Mouse (Mus musculus) forebrain, postnatal 0 days (tissue): ENCODE data around the gene Pex7. TPM values are rescaled to one million over a fixed set of nuclear protein-coding genes. Genes with fewer than 3 reads are reported as not detected.
"Not testable (repeated sequence)": the region's sequence is repeated elsewhere in the genome, so short reads cannot be mapped to it uniquely, and the experiment has no call there.

Source experiments
- ATAC-seq: fragments of 200-750 bp; cut with Nextera tagmentation; 2 replicates; pipeline ENCODE4 v1.8.0; 2017; ENCODE audit warnings: mild to moderate bottlenecking, moderate library complexity
- DNase-seq: peaks from one replicate; pipeline ENCODE4 v3.0.0-alpha.2; 2015
- H3K27ac ChIP-seq: fragments of 300-500 bp; sonication (generic); 2 replicates; pipeline ENCODE4 v1.5.1; 2014; ENCODE audit warnings: low read depth, mild to moderate bottlenecking, antibody characterized with exemption, low read length, moderate library complexity, mixed read lengths
- H3K27me3 ChIP-seq: fragments of 300-500 bp; sonication (generic); 2 replicates; pipeline ENCODE4 v1.6.1; 2014; ENCODE audit warnings: mild to moderate bottlenecking, low read length, mixed read lengths; ENCODE audit not compliant: insufficient read depth
- H3K36me3 ChIP-seq: fragments of 300-500 bp; sonication (generic); 2 replicates; pipeline ENCODE4 v1.6.1; 2014; ENCODE audit warnings: mild to moderate bottlenecking, moderate library complexity; ENCODE audit not compliant: insufficient read depth
- H3K4me1 ChIP-seq: fragments of 300-500 bp; sonication (generic); 2 replicates; pipeline ENCODE4 v1.6.1; 2014; ENCODE audit warnings: antibody characterized with exemption; ENCODE audit not compliant: insufficient read depth
- H3K4me2 ChIP-seq: fragments of 300-500 bp; sonication (generic); 2 replicates; pipeline ENCODE4 v1.6.1; 2014; ENCODE audit warnings: low read depth, mild to moderate bottlenecking, moderate library complexity
- H3K4me3 ChIP-seq: fragments of 300-500 bp; sonication (generic); 2 replicates; pipeline ENCODE4 v1.5.1; 2014; ENCODE audit warnings: low read depth, low read length, mixed read lengths
- H3K9ac ChIP-seq: fragments of 300-500 bp; sonication (generic); 2 replicates; pipeline ENCODE4 v1.6.1; 2014; ENCODE audit warnings: mild to moderate bottlenecking
- H3K9me3 ChIP-seq: fragments of 300-500 bp; sonication (generic); 2 replicates; pipeline ENCODE4 v1.6.1; 2016; ENCODE audit warnings: low read length
- CTCF ChIP-seq: sonication (generic); IDR thresholded peaks from 2 replicates; pipeline ENCODE4 v1.5.1; 2016; ENCODE audit warnings: antibody characterized with exemption, control low read depth, low read depth
- WGBS: fragments of 180-500 bp; shearing (Covaris S2); extraction: QIAGEN DNeasy Blood & Tissue Kit; methylation state at CpG from one replicate; pipeline ENCODE4 v1.1.7; 2014; 5-methylcytosine and 5-hydroxymethylcytosine counted together
- polyA plus RNA-seq: library from polyadenylated mRNA; unstranded; fragments of >200 nt; fragmentation: Nextera tagmentation; extraction: Ambion mirVana; gene quantifications from 2 replicates; pipeline ENCODE4 v1.2.1, GENCODE M21; 2015
- total RNA-seq: library from RNA; depleted of rRNA; stranded (reverse); fragments of >200 nt; gene quantifications from 2 replicates; pipeline ENCODE4 v1.2.3, GENCODE M21; 2014

Pex7 gene
- total and polyA plus RNA-seq, 2 experiments from 2014 or later: 31.2 to 38.2 TPM

- peak within 1 kb of the TSS; percentile 77 for H3K4me3 ChIP-seq
- peak within 1 kb of the TSS; percentile 64 for H3K9ac ChIP-seq
- peak; percentile 80 for ATAC-seq
- no peaks in the 10 kb centered on the region for H3K36me3 ChIP-seq
- H3K27ac ChIP-seq: peak within 1 kb of the TSS; percentile 50
- peak; percentile 52 for TF ChIP-seq CTCF
- under 1% methylated on average over 69 of the region's 95 CpGs for WGBS
- H3K4me1 ChIP-seq: no peaks in the 10 kb centered on the region
- DNase-seq: peak; percentile 47
- H3K27me3 ChIP-seq: peaks cover 2% of the 10 kb centered on the region
- H3K4me2 ChIP-seq: peak within 1 kb of the TSS; percentile 91
- H3K9me3 ChIP-seq: no peaks in the 10 kb centered on the region
Observed at GRCm38 (mm10) chr10:19934384-19935294, 27.1 kb upstream of the Pex7 start, which contains the start of gene Map3k5. Map3k5 (plus strand) TSS chr10:19934472.

- peak overlapping the region; percentile 91 for H3K4me2 ChIP-seq
- TF ChIP-seq CTCF: peak; percentile 37
- WGBS: under 1% methylated on average over 92 of the region's 97 CpGs
- DNase-seq: peak; percentile 68
- no peaks in the 10 kb centered on the region for H3K36me3 ChIP-seq
- H3K9ac ChIP-seq: peak overlapping the region; percentile 64
- no peaks in the 10 kb centered on the region for H3K4me1 ChIP-seq
- peak; percentile 75 for ATAC-seq
- H3K27me3 ChIP-seq: peaks cover 2% of the 10 kb centered on the region
- no peaks in the 10 kb centered on the region for H3K9me3 ChIP-seq
- H3K27ac ChIP-seq: peak overlapping the region; percentile 50
- peak overlapping the region; percentile 77 for H3K4me3 ChIP-seq
Observed at GRCm38 (mm10) chr10:19933511-19934383, 26.3 kb upstream of the Pex7 start.

- Histone ChIP-seq H3K4me3 (peak overlapping the region; percentile 77; the same call in 1 of the 2 replicates), H3K4me2 (peak overlapping the region; percentile 91), H3K4me1 (no peaks in the 10 kb centered on the region), H3K27me3 (peaks cover 2% of the 10 kb centered on the region), H3K9me3 (no peaks in the 10 kb centered on the region), H3K27ac (no peak overlapping the region), H3K36me3 (no peaks in the 10 kb centered on the region), H3K9ac (no peak overlapping the region)
- 52% methylated on average over 3 of the region's 3 CpGs for WGBS
- ATAC-seq (no peak), DNase-seq (no peak)
- TF ChIP-seq CTCF: no peak
Observed at GRCm38 (mm10) chr10:19932986-19933385, 25.5 kb upstream of the Pex7 start.

DNA sequence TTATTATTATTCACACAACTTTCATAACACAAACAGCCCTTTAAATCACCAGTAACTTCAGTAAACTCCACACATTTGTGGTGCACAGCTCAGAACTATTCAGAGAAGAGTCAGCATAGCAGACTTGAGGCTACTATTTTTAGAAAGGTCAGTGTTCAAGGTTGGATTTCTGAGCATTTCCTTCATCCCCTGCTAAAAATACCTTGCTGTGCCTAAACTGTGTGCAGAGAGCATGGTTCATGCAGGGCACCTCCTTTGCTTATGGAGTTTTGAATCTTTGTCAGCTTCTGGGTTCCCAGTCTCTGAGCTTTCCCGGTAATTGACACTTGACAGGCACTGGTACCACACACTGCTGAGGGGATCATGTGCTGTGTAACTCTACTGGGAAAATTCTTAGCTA, 20.7 kb upstream of the Pex7 start:
- Histone ChIP-seq H3K9ac (no peak overlapping the region), H3K4me3 (no peak overlapping the region), H3K4me2 (no peak overlapping the region), H3K27ac (no peak overlapping the region), H3K27me3 (0 out of 2 replicates have a peak, but pooled peaks cover 2% of the 10 kb centered on the region), H3K9me3 (no peaks in the 10 kb centered on the region), H3K36me3 (no peaks in the 10 kb centered on the region), H3K4me1 (no peaks in the 10 kb centered on the region)
- 74% methylated on average over 1 of the region's 1 CpGs for WGBS
- TF ChIP-seq CTCF: no peak
- ATAC-seq (no peak), DNase-seq (no peak)

DNA sequence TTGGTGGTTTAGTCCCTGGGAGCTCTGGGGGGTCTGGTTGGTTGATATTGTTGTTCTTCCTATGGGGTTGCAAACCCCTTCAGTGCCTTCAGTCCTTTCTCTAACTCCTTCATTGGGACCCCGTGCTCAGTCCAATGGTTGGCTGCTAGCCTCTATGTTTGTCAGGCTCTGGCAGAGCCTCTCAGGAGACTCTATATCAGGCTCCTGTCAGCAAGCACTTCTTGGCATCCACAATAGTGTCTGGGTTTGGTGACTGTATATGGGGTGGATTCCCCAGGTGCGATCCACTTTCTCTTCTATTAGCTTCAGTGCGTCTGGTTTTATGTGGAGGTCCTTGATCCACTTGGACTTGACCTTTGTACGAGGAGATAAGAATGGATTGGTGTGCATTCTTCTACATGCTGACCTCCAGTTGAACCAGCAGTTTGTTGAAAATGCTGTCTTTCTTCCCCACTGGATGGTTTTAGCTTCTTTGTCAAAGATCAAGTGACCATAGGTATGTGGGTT, 19.0 kb upstream of the Pex7 start:
- H3K27me3 ChIP-seq, H3K9me3 ChIP-seq, H3K9ac ChIP-seq, H3K36me3 ChIP-seq, H3K4me2 ChIP-seq, ATAC-seq, H3K4me1 ChIP-seq, H3K27ac ChIP-seq, H3K4me3 ChIP-seq, DNase-seq: not testable (repeated sequence)
- 84% methylated on average over 4 of the region's 4 CpGs for WGBS

DNA sequence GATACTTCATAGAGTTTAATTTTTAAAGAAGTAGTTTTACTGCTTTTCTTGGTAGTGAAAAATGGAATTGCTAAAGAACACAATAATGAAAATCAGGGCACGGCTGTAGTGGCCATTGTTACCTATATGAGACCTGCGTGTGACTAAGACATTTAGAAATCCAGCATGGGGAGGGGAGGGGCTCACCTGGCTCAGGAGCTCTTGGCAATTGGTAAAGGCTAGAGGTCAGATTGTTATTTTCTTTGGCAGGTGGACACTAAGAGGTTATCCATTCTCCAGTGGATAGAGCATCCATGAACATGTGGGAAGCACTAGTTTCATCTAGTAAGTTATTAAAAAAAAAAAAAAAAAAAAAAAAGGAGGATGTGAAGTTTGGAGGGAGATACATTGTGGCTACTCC, 16.8 kb upstream of the Pex7 start:
- Histone ChIP-seq H3K27me3 (no peaks in the 10 kb centered on the region), H3K27ac (no peak overlapping the region), H3K4me2 (no peak overlapping the region), H3K4me1 (no peaks in the 10 kb centered on the region), H3K4me3 (no peak overlapping the region), H3K36me3 (no peaks in the 10 kb centered on the region), H3K9me3 (no peaks in the 10 kb centered on the region), H3K9ac (no peak overlapping the region)
- TF ChIP-seq CTCF: no peak
- 74% methylated on average over 2 of the region's 2 CpGs for WGBS
- ATAC-seq: no peak
- no peak for DNase-seq
